Mouse (Mus musculus) cerebellum, adult 11-12 months (tissue): ENCODE results near the gene Cyld.
"Not testable (repeated sequence)": the region's sequence is repeated elsewhere in the genome, so short reads cannot be mapped to it uniquely, and the experiment has no call there.

Experiments used
- DNase-seq: peaks from one replicate; pipeline ENCODE4 v3.0.0; 2022

Gene Cyld

GRCm38 (mm10) chr8:88689891-88690290 is 6.9 kb upstream of the Cyld start:
- DNase-seq: no peak

- no peak for DNase-seq
Measured at GRCm38 (mm10) chr8:88691342-88691948, 5.4 kb upstream of the Cyld start.

DNA sequence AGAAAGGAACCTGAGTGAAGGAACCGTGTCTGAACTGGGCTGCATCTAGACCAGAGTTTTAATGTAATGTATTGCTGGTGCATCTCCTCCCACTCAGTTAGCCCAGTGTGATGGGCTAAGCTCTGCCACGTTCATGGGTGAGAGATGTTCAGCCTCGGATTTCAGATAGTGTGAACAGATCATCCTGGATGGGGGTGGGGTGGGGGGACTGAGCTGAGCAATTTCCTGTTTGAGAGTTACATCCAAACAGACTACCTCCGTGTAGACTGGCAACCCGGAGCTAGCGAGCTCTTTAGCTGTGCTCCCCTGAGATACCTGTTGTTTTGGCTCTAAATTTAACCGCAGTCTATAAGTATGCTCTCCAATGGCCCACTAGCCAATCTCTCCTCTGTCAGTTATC is 4.9 kb upstream of the Cyld start:
- DNase-seq: no peak

- DNase-seq: no peak
Measured at GRCm38 (mm10) chr8:88692866-88693265, 4.0 kb upstream of the Cyld start.

- no peak for DNase-seq
Measured at GRCm38 (mm10) chr8:88693376-88693775, 3.5 kb upstream of the Cyld start.

DNA sequence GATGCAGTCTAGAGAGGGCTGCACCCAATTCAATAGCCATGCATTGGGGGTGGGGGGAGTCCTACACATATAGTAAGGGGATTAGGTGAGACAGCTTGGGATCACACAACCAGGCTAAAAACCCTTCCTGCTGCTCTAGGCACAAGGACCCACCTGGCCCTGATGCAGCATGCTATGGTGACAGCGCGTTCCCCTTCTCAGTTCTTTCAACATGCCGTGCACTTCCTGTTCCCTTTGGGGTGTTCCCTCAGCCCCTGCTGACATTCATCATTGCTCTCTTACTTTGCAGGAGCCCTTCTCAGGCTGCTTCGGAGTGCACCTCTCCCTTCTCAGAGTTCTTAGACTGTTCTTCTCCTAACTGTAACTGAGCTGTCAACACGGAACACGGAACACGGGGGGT is 2.5 kb upstream of the Cyld start:
- DNase-seq: no peak

DNA sequence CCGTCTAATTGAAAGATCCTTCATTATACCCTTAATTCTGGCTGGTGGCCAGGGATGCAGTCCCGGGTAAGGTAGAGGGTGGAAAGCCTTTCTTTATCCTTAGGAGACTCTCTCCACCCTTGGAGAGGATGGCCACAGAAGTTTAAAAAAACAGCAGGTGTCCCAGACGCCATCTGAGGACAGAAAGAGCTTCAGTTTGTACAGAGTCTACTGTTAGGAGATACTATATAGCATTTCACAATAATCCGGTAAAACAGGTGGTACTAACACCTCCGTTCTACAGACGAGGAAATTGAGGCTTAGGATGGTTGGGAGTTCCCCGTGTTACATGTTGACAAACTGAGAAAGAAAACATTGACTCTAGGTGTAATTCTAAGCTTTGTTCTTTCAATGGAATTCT is 600 bp upstream of the Cyld start:
- peak; percentile 66 for DNase-seq

- DNase-seq: peak; percentile 75
Measured at GRCm38 (mm10) chr8:88697642-88698031, 809 bp downstream of the Cyld start.

GRCm38 (mm10) chr8:88698048-88698447 is 1.2 kb downstream of the Cyld start:
- no peak for DNase-seq

DNA sequence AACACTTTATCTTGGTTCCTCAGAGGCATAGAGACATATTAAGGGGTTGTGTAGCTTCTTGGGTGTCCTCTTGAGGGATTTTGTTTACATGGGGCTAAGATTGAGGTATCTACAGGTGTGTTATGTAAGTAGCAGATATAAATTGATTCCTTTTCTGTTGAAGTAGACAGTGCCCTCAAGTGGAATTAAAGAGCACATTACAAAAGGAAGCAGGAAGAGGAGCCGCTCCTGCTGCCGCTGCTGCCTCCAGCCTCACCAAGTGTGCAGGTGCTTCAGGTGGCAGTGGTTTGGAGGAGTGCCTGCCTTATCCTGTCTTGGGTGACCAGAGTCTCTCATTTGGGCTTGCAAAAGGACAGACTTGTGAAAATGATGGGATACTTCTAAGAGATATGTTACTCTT is 4.8 kb downstream of the Cyld start:
- DNase-seq: peak; percentile 47

GRCm38 (mm10) chr8:88702816-88703215 is 6.0 kb downstream of the Cyld start:
- DNase-seq: no peak

GRCm38 (mm10) chr8:88723256-88723963 is 26.6 kb downstream of the Cyld start:
- no peak for DNase-seq

DNA sequence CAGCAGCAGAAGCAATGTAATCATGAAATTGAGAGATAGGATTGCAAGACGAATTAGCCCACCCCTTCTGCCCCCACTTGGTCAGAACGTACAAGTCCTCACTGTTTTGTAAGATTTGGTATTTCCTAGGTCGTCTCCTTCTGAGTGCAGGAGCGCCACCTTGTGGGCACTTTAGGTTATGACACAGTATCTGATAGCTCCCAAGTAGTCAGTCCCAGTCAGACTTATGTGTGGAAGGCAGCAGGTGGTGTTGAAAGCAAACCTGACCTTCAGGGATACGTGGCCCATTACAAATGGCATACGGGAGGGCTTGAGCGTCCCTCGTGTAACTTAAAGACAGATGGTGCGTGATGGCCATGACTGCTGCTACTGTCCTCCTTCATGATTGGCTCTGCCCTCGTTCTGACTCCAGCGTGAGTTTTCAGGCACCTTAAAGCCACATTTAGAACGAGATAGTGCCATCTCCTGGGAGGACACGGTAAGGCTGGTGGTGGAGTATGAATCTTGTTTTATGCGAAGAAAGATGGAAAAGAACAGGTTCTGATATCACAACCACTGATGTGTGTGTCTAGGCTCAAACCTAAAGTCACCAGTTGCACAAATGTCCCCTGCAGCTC is 58.5 kb downstream of the Cyld start:
- DNase-seq: peak; percentile 77

- DNase-seq: no peak
Measured at GRCm38 (mm10) chr8:88761980-88762379, 65.2 kb downstream of the Cyld start.

DNA sequence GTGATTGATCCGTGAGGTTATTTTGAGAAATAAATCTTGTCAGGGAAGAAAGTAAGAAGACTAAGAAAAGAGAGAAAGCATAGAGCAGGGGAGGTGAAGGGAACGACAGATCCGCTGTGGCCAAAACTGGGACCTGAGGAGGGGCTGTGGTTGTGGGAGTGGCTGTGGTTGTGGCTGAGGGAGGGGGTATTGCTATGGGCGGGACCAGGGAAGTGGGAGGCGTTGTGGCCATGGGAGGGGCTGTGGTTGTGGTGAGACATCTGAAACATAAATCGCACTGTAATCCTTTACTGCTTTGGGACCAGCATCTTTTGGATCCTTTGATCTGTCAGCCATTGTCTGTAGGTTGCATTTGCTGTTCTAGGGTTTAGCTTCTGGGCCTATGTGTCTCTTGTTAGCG is 74.4 kb downstream of the Cyld start:
- no peak for DNase-seq

- no peak for DNase-seq
Measured at GRCm38 (mm10) chr8:88774593-88775297, 77.9 kb downstream of the Cyld start.

DNA sequence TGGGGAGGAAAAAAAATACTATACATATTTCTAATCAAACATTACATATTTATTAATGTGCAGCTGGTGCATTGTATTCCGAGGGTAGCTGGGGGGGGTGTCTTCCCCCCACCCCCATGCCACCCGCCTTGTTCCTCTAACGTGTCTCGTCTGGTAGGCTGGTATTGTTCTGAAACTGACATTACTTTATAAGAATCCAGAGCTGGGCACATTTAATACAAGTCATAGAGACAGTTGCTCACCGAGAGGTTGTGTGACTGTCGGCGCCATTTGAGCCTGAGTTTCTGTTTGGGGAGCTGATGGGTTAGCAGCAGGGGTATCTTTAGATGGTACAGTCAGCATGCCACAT is 78.4 kb downstream of the Cyld start:
- no peak for DNase-seq

DNA sequence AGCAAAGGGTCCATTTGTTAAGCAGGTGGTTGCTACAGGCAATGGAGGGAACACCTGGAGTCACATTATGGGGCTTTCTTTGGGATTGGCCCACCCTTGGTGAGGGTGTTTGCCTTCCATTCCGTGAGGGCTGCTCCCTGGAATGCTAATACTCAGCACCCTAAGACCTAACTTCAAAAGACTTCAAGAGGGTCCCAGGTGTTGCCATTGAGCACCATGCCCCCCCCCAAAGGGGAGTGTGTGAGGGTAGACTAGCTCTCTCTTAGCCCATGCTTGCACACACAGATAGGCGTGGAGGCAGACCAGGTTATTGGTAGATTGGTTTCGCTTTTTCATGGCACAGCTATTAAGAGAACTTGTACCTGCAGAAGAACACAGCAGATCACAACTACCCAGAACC is 83.3 kb downstream of the Cyld start:
- no peak for DNase-seq

DNA sequence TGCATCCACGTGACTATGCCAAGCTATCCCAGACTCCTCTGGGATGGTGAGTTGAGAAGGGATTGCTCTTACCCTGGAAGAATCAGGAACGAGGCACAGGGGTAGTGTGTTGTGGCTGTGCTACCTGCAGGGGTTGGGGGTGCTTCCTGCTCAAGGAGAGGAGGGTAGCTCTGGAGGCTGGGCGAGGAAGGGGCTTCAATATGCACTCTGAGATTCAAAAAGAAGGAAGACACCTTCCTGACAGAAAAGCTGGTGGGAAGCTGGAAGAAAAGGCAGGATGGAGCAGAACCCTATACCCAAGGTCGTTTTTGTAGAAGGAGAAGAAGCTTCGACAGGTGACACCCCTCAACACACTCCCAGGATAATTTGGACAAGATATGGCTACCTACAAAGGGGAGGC is 84.5 kb downstream of the Cyld start:
- DNase-seq: no peak

DNA sequence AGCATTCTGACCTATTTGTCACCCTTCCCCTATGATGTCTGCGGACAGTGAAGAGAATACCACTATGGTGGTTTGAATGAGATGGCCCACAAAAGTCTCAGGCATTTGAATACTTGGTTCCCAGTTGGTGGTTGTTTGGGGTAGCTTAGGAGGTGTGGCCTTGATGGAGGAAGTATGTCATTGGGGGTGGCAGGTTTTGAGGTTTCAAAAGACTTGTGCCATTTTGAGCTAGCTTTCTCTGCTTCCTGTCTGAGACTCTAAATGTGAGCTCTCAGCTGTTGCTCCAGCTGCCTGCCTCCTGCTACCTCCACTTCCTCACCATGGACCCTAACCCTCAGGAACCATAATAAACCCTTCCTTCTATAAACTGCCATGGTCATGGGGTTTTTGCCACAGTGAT is 86.9 kb downstream of the Cyld start:
- DNase-seq: no peak

GRCm38 (mm10) chr8:88788335-88788734 is 91.5 kb downstream of the Cyld start:
- DNase-seq: not testable (repeated sequence)

DNA sequence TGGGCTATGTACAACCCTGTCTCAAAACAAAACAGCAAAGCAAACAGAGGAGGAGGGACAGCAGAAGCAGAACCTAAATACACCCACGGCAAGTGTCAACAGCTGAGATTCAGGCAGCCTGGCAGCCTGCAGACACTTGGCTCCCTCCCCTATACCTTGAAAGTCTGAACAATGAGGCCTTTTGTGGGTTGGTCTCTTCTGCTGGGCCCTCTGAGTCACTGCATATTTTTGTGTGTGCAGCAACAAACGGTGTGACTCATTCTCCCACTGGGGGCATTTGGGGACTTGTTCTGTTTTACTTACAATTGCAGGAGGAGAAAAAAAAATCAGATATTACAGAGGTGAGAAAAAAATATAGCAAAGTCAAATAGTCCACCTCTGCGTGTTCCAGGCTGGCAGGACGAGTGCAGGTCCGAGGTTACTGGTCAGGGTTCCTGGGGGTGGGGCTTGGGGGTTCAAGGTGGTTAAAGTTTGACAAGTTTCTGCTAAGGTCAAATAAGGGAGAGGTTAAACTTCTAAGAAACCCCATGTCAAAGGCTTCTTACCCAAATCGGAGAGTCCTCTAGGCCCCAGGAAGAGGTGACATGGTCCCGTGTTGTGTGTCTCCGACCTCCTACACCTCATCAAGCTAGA is 96.0 kb downstream of the Cyld start:
- DNase-seq: no peak

- no peak for DNase-seq
Measured at GRCm38 (mm10) chr8:88793324-88793722, 96.5 kb downstream of the Cyld start.
